Mouse (Mus musculus): ENCODE data around the gene Gm49358.

The Gm49358 gene

DNA sequence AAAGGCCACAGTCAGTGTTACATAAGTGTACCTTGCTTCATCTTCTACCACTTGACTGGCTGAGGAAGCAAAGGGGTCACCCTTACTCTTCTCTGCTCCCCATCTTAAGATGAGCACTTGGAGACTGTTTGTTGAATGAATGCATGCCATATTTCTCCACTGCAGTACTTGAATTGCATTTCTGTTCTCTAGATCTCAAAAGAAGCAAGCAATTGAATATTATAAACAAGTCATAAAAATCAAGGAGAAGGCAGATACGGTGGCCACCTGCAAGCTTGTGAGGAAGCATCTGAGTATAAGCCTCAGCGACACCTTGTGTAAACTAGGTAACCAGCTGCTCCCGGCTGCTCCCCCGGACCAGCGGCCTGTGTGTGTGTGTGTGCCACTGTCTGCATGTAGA lies at the start of gene Gm49358:
TSS of gene Gm49358 (plus strand) at position 301 of the 400 bp plus-strand sequence.
- no peak for DNase-seq (ENCODE audit: low spot score in 2 of 2)

DNA sequence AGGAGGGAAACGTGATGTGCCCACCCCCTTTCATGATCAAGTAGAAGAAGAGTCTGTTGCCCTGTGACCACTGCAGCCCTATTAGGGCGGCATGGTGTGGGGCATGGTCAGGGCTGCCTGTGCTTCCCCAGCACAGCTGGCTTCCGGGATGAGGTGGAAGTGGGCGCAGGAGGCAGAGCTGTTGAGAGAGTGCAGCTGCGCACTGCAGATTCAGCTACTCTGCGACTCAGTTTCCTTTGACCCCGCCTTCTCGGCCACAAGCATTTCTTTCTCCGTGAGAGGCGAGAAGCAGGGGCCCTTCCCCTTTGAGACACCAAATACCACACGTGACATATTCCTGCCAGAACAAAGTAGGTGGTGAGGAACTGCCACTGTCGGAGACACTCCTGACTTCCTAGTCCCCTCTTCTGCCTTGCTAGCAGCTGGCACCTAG lies 36.2 kb upstream of the Gm49358 start:
- peak; percentile 25 to 45 for DNase-seq (ENCODE audit: low spot score in 2 of 2)

DNA sequence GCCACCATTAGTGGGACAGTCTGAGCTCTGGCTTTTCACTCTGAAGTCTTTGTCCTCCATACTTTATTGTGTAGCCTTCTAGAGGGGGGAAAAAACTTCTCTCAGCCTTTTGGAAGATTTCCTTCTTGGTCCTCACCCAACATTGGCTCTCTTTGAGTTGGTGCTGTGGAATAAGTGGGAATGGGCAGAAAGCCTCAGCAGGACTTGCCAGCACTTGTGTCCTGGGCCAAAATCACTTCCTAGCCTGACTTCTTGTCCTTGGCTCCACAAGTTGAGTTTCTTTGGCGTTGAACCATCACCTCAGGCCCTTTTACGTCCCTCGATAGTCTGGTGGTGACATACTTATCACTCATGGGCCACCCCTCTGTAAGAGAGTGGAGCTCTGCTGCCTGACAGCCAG lies 35.6 kb upstream of the Gm49358 start:
- no peak for DNase-seq (ENCODE audit: low spot score in 2 of 2)

DNA sequence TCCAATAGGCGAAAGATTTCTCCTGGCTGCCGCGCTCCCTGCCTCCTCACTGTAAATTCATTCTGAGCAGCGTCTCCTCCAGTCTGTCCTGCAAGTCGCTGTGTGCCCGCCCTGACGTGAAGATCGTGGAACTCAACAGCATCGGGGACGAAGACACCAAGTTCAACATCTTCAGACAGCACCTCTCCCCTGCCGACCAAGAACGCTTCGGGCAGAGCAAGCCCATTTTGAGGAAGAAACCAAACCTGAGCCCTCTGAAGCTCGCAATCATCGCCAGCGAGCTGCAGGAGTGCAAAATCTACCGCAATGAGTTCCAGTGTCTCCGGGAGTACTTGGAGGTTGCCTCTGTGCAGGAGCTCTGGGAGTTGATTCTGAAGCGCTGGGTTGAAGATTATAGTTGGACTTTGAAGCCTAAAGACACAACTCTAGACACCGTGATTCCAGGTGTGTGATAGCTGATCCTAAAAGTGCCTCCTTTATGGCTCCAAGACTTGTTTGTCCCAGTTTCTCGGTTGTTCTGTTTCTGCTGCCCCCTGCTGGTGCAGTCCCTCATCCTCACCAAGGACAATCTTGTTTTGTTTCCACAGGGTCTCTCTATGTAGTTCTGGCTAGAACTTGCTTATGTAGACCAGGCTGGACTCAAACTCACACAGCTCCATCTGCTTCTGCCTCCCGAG lies 32.8 kb upstream of the Gm49358 start:
- peak; percentile 65 to 75 for DNase-seq (ENCODE audit: low spot score in 2 of 2)

DNA sequence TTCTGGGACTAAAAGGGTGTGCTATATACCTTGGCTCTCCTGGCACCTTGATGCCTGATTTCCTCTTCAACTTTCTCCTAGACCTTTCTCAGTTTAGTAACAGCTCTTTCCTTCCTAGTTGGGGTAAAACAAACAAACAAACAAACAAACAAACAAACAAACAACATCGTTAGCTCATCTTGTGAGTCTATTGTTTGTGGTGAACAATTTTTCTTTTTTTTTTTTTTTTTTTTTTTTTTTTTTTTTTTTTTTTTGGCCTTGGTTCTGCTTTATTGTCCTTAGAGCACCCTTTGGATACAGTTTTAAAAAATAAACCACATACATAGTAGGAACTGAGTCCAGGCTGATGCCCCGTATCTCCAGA lies 32.3 kb upstream of the Gm49358 start:
- no peak for DNase-seq (ENCODE audit: low spot score in 2 of 2)

DNA sequence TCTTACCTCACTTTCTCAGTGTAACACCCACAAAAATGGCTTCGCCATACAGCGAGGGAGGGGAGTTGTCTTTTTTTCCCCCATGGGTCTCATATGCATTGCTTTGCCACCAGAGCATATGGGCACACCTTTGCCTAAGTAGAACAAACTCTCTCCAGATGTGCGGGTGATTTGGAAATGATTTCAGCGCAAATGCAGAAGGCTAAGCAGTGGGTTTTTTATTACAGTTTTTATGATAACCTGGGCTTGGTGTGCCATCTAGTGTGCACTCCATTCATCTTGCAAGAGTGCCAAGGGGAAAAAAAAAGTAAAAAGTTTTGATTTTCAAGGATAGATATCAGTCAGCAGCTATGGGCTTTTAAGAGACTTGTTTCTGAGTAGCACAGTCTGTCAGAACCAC lies 28.7 kb upstream of the Gm49358 start:
- no peak for DNase-seq (ENCODE audit: low spot score in 2 of 2)

DNA sequence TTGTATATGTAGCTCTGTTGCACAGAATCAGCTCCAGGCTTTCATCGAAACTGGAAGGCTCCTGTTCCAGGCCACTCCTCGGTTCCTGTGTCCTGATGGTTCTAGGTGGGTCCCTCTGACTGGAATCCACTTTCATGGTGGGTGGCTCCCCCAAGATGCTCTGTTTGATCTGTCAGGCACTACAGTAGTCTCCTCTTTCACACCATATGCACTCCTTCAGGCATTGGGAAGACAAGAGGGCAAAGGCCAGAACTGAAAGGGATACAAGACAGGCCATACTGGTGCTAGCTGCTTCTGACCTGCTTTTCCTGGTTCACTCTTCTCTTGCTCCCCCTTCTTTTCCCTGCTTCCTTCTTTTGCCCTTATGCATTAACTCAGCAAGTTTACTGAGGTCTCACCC lies 20.9 kb upstream of the Gm49358 start:
- DNase-seq (ENCODE audit: low spot score in 2 of 2) = no peak

DNA sequence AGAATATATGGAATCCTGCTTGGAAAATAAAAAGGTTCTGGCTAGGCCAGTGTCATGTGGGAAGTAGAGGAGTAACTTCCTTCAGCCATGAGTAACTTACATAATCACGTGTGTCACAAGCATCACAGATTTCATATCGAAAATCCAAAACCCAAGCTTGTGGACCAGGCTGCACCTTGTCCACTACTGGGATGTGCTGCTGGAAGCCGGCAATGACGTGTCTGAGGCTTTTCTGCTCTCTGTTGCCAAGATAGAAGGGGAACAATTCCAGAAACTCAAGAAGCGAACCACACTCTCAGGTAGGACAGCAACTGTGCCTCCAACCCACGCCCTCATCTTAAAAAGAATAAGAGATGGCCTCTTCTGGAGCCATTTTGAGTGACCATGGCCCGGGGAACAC lies 19.5 kb upstream of the Gm49358 start:
- no peak for DNase-seq (ENCODE audit: low spot score in 2 of 2)

DNA sequence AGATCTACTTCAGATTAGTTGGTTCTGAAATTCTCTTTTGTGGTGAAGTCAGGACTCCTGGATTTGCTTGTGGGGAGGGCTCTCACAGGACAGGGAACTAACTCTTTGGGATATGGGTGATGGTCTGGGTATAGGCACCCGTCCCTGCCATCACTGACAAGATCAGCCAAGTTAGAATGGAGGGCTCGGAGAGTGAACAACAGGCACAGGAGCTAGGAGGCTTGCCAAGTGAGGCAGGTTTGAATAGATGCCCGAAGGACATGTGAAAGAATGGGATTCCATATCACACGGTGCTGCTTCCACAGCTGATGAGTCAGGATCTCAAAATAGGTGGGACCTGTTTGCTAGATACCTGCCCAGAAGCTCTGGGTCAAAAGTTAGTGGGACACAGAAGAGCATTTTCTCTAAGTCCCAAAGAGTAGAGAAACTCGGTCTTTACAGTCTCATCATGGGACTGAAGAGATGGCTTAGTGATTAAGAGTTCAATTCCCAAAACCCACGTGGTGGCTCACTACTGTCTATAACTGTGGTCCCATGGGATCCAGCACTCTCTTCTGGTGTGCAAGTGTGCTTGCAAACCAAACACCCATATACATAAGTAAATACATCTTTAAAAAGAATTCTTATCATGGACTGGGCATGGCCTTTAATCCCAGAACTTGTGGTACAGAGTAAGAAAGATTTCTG lies 7.8 kb upstream of the Gm49358 start:
- no peak for DNase-seq (ENCODE audit: low spot score in 2 of 2)

DNA sequence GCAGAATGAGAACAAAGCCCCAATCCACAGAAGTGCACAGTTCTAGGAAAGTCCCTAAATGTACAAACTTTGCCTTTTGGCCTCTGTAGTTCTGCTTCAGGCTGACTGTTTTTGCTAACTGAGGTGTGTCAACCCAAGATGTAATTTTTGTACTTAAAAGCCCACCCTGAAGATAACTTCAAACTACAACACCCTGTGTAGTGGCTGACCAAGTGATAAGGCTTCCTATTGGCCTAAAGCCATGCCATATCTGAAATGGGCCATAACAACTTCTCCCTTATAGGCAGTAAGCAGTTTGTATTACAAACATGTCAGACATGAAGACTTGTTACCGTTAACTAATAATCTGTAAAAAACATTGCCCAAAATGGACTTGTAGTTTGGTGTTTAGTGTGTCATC lies 6.0 kb upstream of the Gm49358 start:
- DNase-seq (ENCODE audit: low spot score in 2 of 2) = no peak

DNA sequence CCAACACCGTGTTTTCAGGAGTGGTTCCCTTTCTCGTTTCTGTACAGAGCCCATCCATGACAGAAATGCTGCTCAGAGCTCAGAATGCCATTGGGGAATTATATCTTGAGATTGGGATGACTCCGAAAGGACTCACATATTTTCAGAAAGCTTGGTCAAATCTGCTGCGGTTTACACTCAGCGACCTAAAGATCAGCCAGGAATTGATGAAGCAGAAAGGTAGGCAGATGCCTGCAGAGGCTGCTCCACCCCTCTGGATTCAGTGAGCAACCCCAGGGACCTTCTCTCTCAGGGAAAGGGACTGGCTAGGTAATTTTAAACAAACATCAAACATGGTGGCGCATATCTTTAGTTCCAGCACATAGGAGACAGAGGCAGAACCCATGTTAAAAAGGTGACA lies 5.6 kb upstream of the Gm49358 start:
- no peak for DNase-seq (ENCODE audit: low spot score in 2 of 2)

DNA sequence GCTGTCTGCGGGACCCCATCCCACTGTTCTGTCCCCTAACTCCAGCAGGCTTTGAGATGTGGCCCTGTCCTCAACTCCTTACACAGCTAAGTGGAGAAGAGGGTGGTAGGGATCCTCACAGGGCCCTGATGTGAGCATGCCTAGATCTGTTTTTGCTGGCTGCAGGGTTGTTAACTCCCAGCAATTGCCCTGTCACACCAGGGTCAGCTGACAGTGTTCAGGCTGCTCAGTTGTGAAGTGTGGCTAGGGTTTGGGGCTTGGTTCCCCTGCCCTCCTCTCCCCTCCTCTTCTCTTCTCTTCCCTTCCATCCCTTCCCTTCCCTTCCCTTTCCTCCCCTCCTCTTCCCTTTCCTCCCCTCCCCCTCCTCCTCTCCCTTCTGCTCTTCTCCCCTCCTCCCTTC lies 2.5 kb upstream of the Gm49358 start:
- no peak for DNase-seq (ENCODE audit: low spot score in 2 of 2)

DNA sequence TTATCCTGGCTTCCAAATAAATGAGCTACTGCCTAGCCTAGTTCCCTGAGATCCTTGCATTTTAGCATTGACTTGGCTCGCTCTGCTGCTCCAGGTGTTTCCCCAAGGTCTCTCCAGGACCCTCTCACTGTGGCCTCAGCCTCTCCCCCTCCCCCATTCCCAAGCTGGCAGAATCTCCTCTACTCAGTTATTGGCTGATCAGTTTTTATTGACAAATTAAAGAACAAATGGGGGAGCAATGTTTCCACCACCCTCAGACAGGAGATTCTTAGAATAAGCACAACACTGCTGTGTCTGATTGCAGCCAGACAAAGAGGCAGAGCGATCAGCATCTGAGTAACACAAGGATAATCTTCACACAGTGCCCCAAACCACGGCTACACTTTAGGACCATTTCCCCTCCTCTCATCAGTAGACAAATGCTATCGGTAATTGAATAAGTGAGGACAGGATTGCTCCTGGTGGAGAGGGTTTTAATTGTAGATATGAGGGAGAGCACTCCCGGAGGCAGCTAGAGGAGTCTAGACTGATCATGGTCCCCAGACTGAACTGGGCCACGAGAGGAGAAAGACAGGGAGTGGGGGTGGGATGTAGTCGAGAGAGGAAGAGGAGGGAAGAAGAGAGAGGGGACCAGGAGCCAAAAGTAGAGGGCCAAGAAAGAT lies 1.9 kb upstream of the Gm49358 start:
- DNase-seq (ENCODE audit: low spot score in 2 of 2) = no peak

DNA sequence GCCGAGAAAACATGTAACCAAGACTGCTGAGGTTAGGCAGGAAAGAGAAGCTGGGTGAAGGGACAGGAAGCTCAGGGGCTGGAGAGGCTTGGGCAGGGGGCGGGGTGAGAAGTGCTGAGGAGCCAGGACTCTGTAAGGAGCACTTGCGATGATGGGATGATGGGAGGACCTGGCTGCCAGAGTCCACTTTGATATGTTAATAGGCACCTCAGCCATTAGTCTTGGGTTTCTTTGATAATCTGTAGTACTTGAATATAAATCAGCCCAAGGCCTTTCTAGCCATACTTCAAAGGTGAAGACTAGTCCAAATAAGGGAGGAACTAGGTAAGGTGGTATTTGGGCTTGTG lies 1.4 kb upstream of the Gm49358 start:
- DNase-seq (ENCODE audit: low spot score in 2 of 2) = no peak

DNA sequence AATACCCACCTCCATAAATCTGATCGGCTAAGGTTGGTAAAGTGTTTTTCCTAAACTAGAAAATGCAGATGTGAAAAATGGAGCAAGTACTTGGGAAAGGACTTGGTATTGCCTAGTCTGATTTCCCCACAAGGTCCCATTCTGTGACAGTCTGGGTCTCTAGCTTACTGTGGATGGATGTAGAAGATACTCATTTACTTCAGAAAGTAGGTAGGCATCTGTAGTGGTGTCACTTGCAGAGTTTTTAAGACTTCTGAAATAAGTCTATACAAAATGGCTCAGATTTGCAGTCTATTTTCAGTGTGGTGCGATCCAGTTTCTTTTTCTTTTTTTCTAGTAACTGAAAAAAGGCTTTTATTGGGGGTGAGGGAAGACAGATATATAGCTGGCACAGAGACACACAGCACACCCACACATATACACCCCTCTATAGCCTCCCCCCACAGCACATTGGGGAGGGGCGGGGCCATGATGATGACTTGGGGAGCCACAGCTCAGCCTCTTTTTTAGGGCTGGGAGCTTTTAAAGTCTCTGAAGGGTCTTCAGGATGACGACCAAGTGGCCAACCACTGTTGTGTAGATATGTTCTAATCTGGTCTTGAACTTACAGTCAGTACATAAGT lies 1.7 kb downstream of the Gm49358 start:
- DNase-seq (ENCODE audit: low spot score in 2 of 2) = no peak

DNA sequence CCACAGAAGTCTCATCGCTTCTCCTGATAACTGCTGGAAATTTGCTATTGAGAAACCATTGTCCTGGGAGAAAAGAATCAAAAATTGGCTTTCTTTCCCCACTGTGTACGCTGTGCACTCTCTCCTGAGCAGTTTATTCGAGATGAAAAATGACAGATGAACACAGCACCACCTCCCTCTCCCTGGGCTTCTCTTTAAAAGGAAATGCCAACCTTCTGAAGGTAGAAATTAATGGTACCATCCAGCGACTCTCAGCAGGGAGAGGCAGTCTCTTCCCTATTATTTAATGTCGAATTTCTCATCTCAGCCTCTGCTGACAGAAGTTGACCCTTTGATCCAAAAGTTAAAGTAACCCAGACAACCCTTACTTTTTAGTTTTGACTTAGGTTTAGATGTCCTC lies 5.4 kb downstream of the Gm49358 start:
- DNase-seq (ENCODE audit: low spot score in 2 of 2) = no peak

DNA sequence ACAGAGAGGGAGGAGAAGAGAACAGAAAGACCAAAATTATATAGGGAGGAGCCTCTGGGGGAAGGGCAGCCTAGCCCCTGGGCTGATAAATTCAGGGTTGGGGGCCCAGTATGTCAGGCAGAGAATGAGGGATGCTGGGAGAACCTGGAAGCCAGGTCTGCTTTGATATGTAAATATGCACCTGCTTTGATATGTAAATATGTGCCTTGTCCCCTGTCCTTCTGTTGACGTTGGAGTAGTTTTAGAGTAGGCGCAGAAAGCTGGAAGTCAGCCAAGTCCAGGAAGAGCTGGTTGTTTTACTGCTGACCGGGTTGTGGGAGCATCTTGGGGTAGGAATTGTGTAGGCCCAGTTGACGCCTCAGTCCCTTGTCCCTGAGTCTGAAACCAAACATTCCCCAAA lies 6.0 kb downstream of the Gm49358 start:
- DNase-seq (ENCODE audit: low spot score in 2 of 2) = no peak

DNA sequence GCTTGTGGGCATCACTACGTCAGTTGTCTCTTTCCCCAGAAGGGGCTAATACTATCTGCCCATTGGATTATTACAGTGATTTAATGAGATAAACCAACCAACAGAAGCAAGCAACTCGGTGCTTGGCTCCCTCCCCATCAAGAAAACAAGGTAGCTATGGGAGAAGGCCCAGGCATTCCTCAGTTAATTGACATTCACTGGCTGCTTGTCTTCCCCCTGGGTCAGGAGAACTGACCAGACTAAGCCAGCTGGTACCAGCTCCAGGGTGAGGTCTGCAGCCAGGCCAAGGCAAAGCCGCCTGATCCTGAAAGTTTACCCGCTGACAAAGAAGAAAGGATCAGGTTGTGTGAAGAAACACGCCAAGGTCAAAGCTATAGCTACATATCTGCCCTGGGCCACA lies 7.9 kb downstream of the Gm49358 start:
- DNase-seq (ENCODE audit: low spot score in 2 of 2) = no peak

DNA sequence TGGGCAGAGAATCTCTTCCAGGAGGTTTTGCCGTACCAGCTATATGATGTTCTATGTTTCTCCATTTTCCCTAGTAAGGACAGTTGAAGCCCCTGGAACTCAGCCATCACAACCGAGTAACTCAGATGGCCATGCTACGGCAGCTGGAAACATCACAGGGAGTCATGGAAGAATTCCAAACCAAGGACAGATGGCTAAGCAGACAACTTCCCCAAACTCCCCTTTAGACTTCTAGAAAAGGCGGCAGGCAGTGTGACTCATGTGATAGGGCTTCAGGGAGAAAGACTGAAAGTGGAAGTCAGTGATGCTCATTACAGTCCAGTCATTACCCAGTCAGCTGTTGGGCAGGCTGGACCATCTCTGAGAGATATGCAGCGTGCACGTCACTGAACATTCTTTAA lies 8.5 kb downstream of the Gm49358 start:
- no peak for DNase-seq (ENCODE audit: low spot score in 2 of 2)

DNA sequence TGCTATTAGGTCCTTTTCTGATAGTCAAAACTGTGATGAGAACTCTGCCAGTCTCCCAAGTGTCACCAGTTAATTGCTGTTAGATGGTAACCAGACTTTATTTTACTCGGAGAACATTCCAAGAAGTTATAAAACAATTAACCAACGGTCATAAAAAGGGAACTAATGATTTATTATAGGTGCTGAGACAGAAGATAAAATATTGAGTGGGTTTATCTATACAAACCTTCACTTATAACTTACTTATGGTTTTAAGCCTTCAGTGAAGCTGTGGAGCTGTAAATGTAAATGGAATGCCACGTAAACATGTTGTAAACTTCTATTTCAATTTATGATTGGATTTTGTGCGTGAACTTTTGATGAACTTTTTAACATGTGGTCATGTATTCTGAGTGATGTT lies 9.6 kb downstream of the Gm49358 start:
- DNase-seq (ENCODE audit: low spot score in 2 of 2) = no peak

DNA sequence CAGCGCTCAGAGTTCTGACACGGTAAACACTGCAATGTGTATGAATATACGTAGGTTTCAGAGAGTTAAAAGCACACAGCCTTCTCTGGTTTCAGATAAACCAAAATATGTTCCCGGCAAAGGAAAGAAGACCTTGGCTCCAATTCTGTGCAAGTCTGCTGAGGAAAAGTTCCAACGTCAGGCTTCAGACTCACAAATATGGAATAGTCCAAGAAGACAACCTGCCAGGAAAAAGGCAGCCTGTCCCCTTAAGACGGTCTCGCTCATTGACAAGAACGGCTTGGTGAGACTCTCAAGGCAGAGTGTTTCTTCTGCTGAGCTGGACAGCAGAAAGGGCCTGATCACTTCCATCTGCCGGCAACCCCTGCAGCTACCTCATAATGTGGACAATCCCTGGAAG lies 12.5 kb downstream of the Gm49358 start:
- no peak for DNase-seq (ENCODE audit: low spot score in 2 of 2)

DNA sequence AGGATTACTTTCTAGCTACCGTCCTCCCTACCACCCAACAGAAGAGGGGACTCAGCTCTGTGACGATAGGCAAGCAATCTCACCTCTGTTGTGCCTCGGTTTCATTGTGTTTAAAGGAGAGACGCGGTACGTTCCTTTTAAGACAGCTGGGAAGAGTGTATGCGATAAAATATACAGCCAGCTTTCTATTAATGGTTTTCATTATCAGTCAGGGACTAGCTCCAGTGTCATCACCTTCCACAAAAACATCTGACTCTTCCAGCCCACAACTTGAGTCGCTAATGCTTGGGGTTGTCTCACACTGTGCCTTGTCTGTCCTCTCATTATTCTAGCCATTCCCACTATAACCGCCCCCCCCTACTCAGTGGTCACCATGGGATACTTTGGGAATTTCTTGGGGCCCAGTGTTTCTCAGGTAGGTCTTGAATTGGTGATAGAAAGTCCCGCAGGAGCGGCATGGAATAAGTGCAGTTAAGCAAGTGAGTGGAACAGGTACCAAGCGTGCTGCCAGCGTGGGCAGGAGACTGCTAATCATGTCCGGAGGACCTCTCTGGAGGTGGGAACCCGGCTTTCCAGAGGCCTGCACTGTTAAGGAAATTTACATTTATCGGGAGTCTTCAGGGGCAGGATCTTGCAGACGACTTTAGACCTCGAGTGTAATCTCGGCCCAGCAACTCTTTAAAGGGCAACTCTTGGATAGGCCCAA lies 14.0 kb downstream of the Gm49358 start:
- DNase-seq (ENCODE audit: low spot score in 2 of 2) = no peak
